Mouse (Mus musculus): ENCODE measurements around the gene Rnase4. TPM values are rescaled to one million over a fixed set of nuclear protein-coding genes. Genes with fewer than 3 reads are reported as not detected.
A peak's percentile ranks its signal among the peaks of the same experiment; 100 is the strongest.

Gene Rnase4
- polyA plus RNA-seq, 1 experiment: 8.8 TPM

DNA sequence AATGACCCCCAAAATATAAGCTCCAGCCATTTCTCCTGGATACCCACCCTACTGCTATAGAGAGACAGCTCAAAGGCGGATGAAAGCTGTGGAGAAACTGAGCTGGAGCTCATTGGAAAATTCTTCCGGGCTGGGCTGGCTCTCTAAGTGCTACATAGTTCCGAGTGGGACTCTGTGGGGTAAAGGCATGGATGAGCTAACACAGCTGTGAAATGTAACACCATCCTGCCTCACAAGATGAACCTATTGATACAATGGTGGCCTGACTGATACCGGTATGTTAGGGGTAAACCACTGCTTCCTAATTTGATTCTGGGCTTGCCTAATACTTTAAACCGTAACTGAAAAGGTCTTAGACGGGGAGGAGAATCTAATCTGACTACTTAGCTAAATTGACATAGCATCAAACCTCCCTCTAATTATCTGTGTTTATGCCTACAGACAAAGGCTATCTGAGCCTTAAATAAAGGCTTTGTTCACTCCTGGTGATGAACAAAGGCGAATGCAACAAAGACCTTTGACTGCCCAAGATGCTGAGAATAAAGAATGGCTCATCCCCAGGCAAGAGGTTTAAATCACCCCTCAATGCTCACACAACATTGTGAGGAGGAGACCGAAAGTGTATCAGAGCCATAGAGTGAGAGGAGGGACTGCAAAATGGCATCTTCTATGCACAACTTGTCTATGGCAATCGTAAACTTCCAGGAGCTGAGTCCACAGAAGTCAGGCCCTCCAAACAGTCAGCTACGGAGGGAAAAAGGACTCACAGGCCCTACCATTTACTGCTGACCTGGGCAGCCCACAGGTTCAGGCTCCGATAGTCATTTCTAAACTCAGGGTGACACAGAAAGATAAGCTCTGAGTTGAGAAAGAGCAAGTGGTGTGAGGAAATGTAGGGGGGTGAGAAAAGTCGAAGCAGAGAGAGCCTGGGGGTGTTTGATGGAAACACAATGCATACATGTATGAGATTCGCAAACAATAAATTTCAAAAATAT is 36.3 kb upstream of the Rnase4 start:
- TF ChIP-seq CTCF (IDR thresholded peaks at IDR 0.05; ENCODE audit: control insufficient read depth, insufficient read depth, insufficient replicate concordance, low read depth, low read length) (no peak), POLR2A (IDR thresholded peaks at IDR 0.05; ENCODE audit: control insufficient read depth, low read depth, low read length) (no peak)
- no peaks in the 10 kb centered on the region for H3K27me3 ChIP-seq (ENCODE audit: control insufficient read depth, insufficient read depth, low read length)

DNA sequence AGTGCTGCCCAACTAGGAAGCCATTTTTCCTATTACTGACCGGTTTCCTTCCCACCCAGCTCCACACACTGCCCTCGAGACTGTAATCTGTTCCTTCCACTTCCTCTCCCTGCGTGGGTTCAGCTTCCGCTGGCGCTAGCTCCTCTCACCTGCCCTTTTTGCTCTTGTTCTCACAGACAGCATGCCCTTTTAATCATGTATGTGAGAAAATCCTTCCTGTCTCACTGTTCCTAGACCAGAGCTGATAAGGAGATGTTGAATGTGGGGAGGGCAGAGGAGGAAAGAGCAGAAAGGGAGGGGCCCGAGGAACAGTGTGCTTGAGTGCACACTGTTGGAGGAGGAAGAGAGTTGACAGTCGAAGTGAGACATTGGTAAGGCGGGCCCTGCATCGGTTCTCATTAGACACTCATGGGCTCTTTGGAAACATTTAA is 33.5 kb upstream of the Rnase4 start, which contains the start of gene Rnase12:
Rnase12 (minus strand) TSS at position 261 of the 431 bp plus-strand sequence.
- H3K27me3 ChIP-seq (ENCODE audit: control insufficient read depth, insufficient read depth, low read length): no peaks in the 10 kb centered on the region

More for the DNA sequence above, 36.3 kb upstream of the Rnase4 start:
- Histone ChIP-seq H3K4me1 (ENCODE audit: control insufficient read depth, insufficient read depth, low read length) (no peaks in the 10 kb centered on the region; the same call in 1 of the 2 replicates), H3K27ac (ENCODE audit: control insufficient read depth, insufficient read depth, low read depth, low read length) (no peak overlapping the region), H3K36me3 (ENCODE audit: control insufficient read depth, insufficient read depth, low read length) (no peaks in the 10 kb centered on the region), H3K4me3 (ENCODE audit: control insufficient read depth, low read depth, low read length) (no peak overlapping the region)

DNA sequence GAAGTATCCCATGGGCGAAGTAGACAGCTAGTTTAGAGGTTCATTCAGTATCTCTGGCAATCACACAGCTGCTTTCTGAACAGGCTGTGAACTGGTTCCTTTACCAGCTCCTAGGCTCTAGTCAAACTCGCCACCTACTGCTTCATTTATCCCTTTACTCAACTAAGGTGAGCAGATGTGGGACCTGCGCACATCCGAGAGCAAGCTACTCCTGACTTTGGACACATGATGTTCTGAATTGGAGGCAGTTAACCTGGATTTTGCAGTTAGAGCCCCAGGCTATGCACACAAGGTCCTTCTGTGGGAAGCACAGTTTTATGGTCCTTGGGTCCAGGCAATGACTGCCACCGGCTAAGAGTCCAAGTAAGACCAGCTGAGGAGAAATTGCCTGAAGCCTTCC is 30.1 kb upstream of the Rnase4 start:
- H3K36me3 ChIP-seq (ENCODE audit: control insufficient read depth, insufficient read depth, low read length): no peaks in the 10 kb centered on the region
- H3K27me3 ChIP-seq (ENCODE audit: control insufficient read depth, insufficient read depth, low read length): no peaks in the 10 kb centered on the region
- H3K27ac ChIP-seq (ENCODE audit: control insufficient read depth, insufficient read depth, low read depth, low read length): no peak overlapping the region
- no peak overlapping the region for H3K4me3 ChIP-seq (ENCODE audit: control insufficient read depth, low read depth, low read length)
- TF ChIP-seq CTCF (IDR thresholded peaks at IDR 0.05; ENCODE audit: control insufficient read depth, insufficient read depth, insufficient replicate concordance, low read depth, low read length) (no peak), POLR2A (IDR thresholded peaks at IDR 0.05; ENCODE audit: control insufficient read depth, low read depth, low read length) (no peak)
- peaks cover 4% of the 10 kb centered on the region for H3K4me1 ChIP-seq (ENCODE audit: control insufficient read depth, insufficient read depth, low read length)

More for the DNA sequence above, 33.5 kb upstream of the Rnase4 start, which contains the start of gene Rnase12:
- TF ChIP-seq POLR2A (IDR thresholded peaks at IDR 0.05; ENCODE audit: control insufficient read depth, low read depth, low read length) (no peak), CTCF (IDR thresholded peaks at IDR 0.05; ENCODE audit: control insufficient read depth, insufficient read depth, insufficient replicate concordance, low read depth, low read length) (no peak)
- Histone ChIP-seq H3K36me3 (ENCODE audit: control insufficient read depth, insufficient read depth, low read length) (no peaks in the 10 kb centered on the region), H3K4me3 (ENCODE audit: control insufficient read depth, low read depth, low read length) (no peak within 1 kb of the TSS), H3K4me1 (ENCODE audit: control insufficient read depth, insufficient read depth, low read length) (no peaks in the 10 kb centered on the region; the same call in 1 of the 2 replicates), H3K27ac (ENCODE audit: control insufficient read depth, insufficient read depth, low read depth, low read length) (no peak within 1 kb of the TSS)

GRCm38 (mm10) chr14:51068956-51069355 is 21.9 kb upstream of the Rnase4 start:
- H3K4me1 ChIP-seq (ENCODE audit: control insufficient read depth, insufficient read depth, low read length): peaks cover 11% of the 10 kb centered on the region

GRCm38 (mm10) chr14:51069617-51070016 is 21.3 kb upstream of the Rnase4 start:
- Histone ChIP-seq H3K4me3 (ENCODE audit: control insufficient read depth, low read depth, low read length) (no peak overlapping the region), H3K36me3 (ENCODE audit: control insufficient read depth, insufficient read depth, low read length) (no peaks in the 10 kb centered on the region), H3K4me1 (ENCODE audit: control insufficient read depth, insufficient read depth, low read length) (peaks cover 10% of the 10 kb centered on the region), H3K27me3 (ENCODE audit: control insufficient read depth, insufficient read depth, low read length) (no peaks in the 10 kb centered on the region), H3K27ac (ENCODE audit: control insufficient read depth, insufficient read depth, low read depth, low read length) (no peak overlapping the region)
- no peak for TF ChIP-seq POLR2A (IDR thresholded peaks at IDR 0.05; ENCODE audit: control insufficient read depth, low read depth, low read length)
- TF ChIP-seq CTCF (IDR thresholded peaks at IDR 0.05; ENCODE audit: control insufficient read depth, insufficient read depth, insufficient replicate concordance, low read depth, low read length): peak; percentile 3; the same call in 1 of the 2 replicates

More at GRCm38 (mm10) chr14:51068956-51069355, 21.9 kb upstream of the Rnase4 start:
- H3K27me3 ChIP-seq (ENCODE audit: control insufficient read depth, insufficient read depth, low read length): no peaks in the 10 kb centered on the region
- TF ChIP-seq CTCF (IDR thresholded peaks at IDR 0.05; ENCODE audit: control insufficient read depth, insufficient read depth, insufficient replicate concordance, low read depth, low read length) (no peak), POLR2A (IDR thresholded peaks at IDR 0.05; ENCODE audit: control insufficient read depth, low read depth, low read length) (no peak)
- no peak overlapping the region for H3K27ac ChIP-seq (ENCODE audit: control insufficient read depth, insufficient read depth, low read depth, low read length)
- H3K4me3 ChIP-seq (ENCODE audit: control insufficient read depth, low read depth, low read length): no peak overlapping the region
- H3K36me3 ChIP-seq (ENCODE audit: control insufficient read depth, insufficient read depth, low read length): no peaks in the 10 kb centered on the region

GRCm38 (mm10) chr14:51074335-51074734 is 16.5 kb upstream of the Rnase4 start, which contains the start of gene Olfr750:
Gene Olfr750 (minus strand): TSS chr14:51074435.
- Histone ChIP-seq H3K4me1 (ENCODE audit: control insufficient read depth, insufficient read depth, low read length) (peaks cover 7% of the 10 kb centered on the region), H3K27me3 (ENCODE audit: control insufficient read depth, insufficient read depth, low read length) (no peaks in the 10 kb centered on the region), H3K4me3 (ENCODE audit: control insufficient read depth, low read depth, low read length) (no peak within 1 kb of the TSS), H3K36me3 (ENCODE audit: control insufficient read depth, insufficient read depth, low read length) (no peaks in the 10 kb centered on the region), H3K27ac (ENCODE audit: control insufficient read depth, insufficient read depth, low read depth, low read length) (no peak within 1 kb of the TSS)
- TF ChIP-seq POLR2A (IDR thresholded peaks at IDR 0.05; ENCODE audit: control insufficient read depth, low read depth, low read length) (no peak), CTCF (IDR thresholded peaks at IDR 0.05; ENCODE audit: control insufficient read depth, insufficient read depth, insufficient replicate concordance, low read depth, low read length) (no peak)

DNA sequence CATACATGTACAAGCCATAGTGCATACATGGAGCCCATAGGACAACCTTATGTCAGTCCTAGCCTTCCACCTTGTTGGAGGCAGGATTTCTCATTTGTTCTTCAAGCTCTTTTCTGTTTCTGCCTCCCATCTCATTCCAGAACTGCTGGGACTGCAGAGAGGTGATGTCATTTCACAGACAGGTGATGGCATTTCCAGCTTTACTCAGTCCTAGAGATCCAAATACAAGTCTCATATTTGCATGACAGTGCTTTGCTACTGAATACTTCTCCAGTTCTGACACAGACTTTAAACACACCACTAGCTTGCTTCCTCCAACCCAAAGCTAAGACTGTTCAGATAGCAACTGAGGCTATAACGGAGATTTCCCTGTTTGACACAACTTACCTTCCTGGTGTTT is 11.7 kb upstream of the Rnase4 start:
- H3K36me3 ChIP-seq (ENCODE audit: control insufficient read depth, insufficient read depth, low read length): no peaks in the 10 kb centered on the region
- H3K4me3 ChIP-seq (ENCODE audit: control insufficient read depth, low read depth, low read length): no peak overlapping the region
- TF ChIP-seq POLR2A (IDR thresholded peaks at IDR 0.05; ENCODE audit: control insufficient read depth, low read depth, low read length): no peak
- no peak for TF ChIP-seq CTCF (IDR thresholded peaks at IDR 0.05; ENCODE audit: control insufficient read depth, insufficient read depth, insufficient replicate concordance, low read depth, low read length)

More for the DNA sequence above, 11.7 kb upstream of the Rnase4 start:
- Histone ChIP-seq H3K27me3 (ENCODE audit: control insufficient read depth, insufficient read depth, low read length) (no peaks in the 10 kb centered on the region), H3K4me1 (ENCODE audit: control insufficient read depth, insufficient read depth, low read length) (peaks cover 5% of the 10 kb centered on the region; the same call in 1 of the 2 replicates), H3K27ac (ENCODE audit: control insufficient read depth, insufficient read depth, low read depth, low read length) (no peak overlapping the region)
